Mouse (Mus musculus): ENCODE measurements around the gene Dhx32.
A peak's percentile ranks its signal among the peaks of the same experiment; 100 is the strongest.

The Dhx32 gene

DNA sequence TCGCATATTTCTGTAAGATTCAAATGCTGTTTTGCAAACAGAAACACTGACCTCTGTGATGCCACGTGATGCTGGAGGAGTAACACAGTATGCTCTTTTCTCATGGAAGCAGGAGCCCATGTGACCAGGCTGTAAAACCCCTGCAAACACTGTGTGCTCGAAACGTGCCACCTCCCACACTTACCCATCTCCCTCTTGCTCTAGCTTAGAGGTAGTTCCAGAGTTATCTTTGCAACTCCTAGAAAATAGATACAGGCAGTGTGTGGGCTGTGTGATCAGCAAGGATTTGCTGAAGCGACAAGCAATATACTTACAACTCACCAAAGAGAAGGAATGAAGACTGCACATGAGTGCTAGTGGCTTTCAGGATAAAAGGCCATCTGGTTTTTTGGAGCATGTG lies 14.0 kb downstream of the Dhx32 start:
- no peak for DNase-seq (ENCODE audit: low spot score)

- DNase-seq (ENCODE audit: low spot score): no peak
Observed at GRCm38 (mm10) chr7:133768027-133768426, 14.5 kb downstream of the Dhx32 start.

DNA sequence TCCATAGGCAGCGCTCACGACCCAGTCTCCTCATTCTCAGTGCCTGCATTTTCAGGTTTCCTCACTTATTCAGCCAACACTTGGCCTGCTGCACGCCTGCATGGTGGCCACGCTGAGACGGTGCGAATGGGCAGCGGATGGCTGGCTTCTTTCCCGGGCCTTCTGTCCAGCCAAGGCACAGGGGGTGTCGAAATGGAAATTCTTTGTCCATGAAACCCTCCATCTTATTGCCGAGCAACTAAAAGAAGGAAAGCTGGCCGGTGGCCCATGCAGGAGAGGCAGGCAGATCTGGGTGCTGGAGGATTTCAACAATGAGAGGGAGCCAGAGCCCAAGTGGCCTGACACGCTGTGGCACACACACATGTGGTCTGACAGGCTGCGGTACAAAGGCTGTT lies 16.7 kb downstream of the Dhx32 start:
- peak; percentile 20 for DNase-seq (ENCODE audit: low spot score)

DNA sequence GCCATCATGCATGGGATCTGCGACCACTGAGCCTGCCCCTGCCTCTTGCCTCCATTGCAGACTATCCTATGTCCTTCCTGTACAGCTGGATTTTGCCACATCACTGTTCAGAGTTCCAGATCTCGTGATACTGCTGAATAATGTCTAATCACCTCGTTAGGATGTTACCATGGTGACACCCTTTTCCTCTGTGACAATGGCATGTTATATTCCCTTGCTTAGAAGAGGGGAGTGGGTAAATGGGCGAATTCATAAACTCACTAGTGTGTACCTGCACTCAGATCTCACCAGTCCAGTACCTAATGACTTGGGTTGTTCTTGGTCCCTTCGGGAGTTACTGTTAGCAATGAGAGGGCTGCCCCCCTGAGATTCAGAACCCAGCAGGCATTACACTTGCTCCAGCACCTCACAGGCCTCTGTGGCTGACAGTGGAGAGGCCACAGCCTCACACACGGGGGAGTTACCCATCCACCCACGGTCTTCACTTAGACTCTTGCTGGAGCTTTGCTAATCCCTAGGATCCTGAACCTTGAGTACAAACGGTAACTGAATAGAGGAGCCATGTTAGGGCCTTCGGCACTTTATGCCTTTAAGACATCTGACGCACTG lies 17.2 kb downstream of the Dhx32 start:
- no peak for DNase-seq (ENCODE audit: low spot score)

DNA sequence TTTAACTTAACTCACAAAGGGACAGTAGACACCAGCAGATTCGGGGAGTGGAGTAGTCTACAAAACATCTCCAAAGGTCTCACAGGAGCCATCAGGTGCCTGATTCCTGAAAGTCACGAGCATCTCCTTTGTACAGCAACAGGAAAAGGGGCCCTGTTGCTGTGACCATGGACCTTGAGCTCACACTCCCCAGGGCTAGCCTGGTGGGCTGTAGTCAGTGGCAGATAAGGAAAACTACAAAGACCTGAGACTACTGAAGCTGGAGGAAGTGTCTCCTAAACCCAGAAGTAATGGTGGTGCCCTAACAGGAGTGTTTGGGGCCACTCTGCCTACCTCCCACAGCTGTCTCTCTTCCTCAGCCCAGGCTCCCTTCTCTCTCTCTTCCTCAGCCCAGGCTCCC lies 18.1 kb downstream of the Dhx32 start:
- DNase-seq (ENCODE audit: low spot score): no peak

DNA sequence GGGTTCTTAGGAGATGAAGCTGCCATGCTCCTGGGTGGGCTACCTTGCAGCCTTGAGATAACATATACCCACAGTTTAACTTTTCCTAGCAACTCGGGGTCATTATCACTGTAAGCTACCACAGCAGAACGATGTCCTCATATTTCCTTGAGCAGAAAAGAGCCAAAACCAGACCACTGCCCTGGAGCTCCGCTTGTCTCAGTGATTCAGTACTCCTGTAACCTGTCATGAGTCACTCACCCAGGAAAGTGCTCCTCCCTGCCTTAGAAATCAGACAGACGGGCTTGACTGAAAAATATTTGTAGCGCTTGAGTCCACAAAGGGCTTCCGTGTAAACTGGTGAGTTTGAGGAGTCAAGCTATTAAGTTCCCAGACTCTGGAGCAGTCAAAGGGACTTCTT lies 19.8 kb downstream of the Dhx32 start:
- no peak for DNase-seq (ENCODE audit: low spot score)

- DNase-seq (ENCODE audit: low spot score): no peak
Observed at GRCm38 (mm10) chr7:133759611-133760353, 22.7 kb downstream of the Dhx32 start.

DNA sequence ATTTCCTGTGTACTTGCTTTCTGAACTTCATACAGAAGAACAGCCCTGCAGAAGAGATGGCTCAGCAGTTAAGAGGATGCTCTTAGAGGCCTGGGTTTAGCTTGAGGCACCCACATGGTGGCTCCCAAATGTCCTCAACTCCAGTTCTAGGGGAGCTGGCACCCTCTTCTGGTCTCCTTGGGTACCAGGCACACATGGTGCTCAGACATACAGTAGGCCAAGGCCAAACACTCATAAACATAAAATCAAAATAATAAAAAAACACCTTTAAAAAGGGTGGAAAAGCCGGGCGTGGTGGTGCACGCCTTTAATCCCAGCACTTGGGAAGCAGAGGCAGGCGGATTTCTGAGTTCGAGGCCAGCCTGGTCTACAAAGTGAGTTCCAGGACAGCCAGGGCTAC lies 23.8 kb downstream of the Dhx32 start:
- DNase-seq (ENCODE audit: low spot score): no peak

DNA sequence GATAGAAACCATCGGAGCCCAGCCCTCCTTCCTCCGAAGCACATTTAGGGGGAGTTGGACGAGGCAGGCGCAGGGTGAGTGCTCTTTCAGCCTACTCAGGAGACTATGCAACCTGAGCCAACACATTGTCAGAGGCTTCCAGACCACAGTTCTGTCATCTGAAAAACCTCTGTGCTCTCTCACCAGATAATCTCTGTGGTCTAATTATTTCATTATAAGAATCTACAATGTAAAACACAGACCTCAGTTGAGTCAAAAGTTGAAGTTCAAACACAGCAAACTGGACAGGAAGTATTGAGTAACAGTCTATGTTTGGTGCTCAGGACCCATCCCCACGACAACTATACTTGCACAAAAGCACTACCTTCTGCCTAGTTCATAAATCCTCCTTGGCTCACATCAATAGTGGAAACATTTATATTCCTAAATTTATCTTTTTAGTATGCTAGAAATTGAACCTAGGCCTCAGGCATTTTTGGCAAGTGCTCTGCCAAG lies 24.5 kb downstream of the Dhx32 start:
- DNase-seq (ENCODE audit: low spot score): no peak

- DNase-seq (ENCODE audit: low spot score): no peak
Observed at GRCm38 (mm10) chr7:133751163-133751562, 31.4 kb downstream of the Dhx32 start.

GRCm38 (mm10) chr7:133750666-133751065 lies 31.9 kb downstream of the Dhx32 start:
- DNase-seq (ENCODE audit: low spot score): no peak

DNA sequence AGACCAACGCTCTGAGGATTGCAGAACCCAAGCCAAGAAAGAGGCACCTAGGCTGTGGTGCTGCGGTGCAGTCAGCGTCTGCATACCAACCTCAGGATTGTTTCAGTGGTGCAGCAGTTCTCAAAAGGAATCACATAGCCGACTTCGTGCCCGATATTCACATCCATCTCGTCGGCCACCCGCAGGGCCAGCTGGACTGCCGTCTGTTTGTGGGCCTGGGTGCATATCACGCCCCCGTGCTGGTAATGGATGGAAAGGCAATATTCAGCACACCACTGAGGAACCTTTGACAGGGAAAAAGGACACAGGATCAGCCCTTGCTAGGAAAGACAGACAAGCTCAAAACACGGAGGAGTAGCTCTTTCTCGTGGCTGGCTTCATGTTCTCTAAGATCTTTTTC lies 33.8 kb downstream of the Dhx32 start:
- no peak for DNase-seq (ENCODE audit: low spot score)

DNA sequence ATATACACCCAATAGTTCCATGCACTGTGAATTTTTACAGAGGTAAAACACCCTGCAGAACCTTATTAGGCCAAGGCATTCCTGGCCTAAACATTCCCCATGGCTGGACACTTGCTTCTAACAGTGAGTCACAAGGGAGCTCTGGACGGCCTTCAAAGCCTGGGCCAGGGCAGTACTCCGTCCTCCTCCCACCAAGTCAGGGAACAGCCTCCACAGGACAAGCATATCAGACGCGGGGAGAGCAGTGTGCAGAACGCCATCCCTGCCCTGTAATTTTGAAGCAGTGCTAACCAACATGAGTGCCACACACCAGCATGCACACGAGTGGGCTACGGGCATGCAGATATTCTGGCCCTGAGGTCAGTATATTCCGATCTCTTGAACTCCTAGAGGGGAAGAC lies 35.2 kb downstream of the Dhx32 start:
- DNase-seq (ENCODE audit: low spot score): no peak

DNA sequence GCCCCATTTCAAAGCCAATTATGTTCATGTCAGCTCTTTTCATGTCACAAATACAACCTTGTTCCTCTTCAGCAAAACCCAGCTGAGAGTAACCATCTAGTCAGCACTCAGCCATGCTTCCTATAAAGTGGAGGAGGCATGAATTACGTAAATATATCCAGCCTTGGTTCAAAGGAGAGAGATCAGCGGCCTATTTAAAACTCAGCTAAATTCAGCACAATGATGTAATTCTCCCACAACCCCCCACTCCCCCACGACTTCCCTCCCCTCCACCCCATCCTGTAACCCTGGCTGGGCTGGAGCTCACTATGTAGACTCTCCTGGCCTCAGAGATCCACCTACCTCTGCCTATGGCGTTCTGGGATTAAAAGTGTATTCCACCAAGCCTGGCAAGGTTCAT lies 37.8 kb downstream of the Dhx32 start:
- DNase-seq (ENCODE audit: low spot score): no peak

GRCm38 (mm10) chr7:133744209-133744608 lies 38.3 kb downstream of the Dhx32 start:
- DNase-seq (ENCODE audit: low spot score): no peak

DNA sequence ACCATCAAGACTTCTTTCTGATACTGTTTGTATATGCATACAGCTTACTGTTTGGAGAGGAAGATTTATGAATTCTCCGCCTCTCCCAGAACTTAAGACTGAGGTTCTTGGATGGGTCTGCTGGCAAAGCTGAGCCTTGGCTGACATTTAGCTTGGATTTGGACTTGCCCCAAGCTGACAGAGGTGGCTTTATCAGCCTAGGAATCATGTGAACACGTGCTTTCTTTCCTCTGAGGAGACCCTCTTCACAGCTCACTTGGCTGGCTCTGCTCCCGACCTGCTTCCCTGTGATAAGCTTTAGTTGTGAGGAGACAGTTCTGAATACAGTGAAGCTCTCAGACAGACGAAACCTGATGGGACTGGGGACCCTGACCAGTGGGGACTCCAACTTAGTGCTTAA lies 38.9 kb downstream of the Dhx32 start:
- no peak for DNase-seq (ENCODE audit: low spot score)

GRCm38 (mm10) chr7:133742530-133743325 lies 39.8 kb downstream of the Dhx32 start:
- no peak for DNase-seq (ENCODE audit: low spot score)

DNA sequence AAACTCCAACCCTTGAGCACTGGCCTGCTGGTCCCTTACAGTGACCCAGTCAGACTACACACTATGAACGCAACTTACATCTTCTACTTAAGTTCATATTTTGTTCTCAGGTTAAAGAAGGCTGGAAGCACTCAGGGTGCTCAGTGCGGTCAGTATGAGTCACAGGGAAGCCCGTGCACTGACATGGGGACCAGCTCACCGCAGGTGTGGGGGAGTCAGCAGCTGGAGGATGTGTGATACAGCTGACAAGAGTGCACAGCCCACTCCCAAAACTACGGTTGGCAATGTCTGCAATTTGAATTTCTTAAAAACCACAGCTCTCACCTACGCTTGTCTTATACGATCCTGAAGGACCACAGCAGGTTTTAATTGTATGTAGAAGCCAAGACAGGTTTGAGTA lies 42.0 kb downstream of the Dhx32 start:
- no peak for DNase-seq (ENCODE audit: low spot score)

DNA sequence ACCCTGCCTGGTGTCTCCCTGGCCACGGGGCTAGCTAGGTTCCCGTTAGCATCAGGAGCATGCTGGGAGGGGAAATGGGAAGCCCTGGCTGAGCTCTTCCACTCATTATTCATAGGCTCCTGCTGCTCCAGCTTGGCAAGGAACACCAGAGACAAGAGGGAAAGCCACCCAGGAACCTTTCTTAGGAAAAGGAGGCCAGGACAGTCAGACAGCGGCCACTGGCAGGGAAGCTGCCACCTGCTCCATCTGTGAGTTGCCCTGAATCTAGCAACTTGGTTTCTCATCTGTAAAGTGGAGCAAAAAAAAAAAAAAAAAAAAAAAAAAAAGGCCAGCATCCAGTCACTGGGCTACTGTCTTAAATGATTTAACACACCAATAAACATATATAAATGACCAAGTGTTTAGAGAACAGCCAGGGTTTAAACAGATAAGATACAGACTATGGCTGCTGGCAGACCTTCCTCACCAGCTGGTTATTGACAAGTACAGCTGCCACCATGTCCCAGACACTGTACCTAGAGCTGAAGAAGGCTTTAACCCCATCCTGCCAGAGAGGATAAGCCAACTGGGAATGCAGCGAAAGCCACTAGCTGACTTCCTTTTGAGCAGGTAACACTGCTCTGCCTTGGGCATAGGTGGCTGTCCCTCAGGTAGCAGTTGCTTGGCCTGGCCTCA lies 50.4 kb downstream of the Dhx32 start:
- no peak for DNase-seq (ENCODE audit: low spot score)

- no peak for DNase-seq (ENCODE audit: low spot score)
Observed at GRCm38 (mm10) chr7:133730324-133731191, 52.0 kb downstream of the Dhx32 start.

DNA sequence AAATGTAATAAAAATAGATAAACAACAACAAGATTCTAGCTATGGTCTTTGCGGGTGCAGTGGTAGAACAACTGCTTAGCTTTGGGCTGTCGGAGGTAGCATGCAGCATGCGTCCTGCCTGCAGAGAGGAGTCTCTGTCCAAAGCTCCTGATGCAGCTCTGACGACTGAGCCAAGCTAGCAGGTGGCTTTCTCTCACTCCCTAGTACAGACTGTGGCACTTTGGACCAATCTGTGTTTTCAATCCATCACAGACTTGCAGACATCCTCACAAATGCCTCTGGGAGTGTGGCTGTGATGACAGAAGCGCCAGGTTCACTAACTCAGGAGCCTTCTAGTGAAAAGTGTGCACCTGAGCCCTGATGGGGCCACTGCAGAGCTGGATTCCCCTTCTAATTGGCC lies 53.2 kb downstream of the Dhx32 start:
- no peak for DNase-seq (ENCODE audit: low spot score)

GRCm38 (mm10) chr7:133727027-133727426 lies 55.5 kb downstream of the Dhx32 start:
- DNase-seq (ENCODE audit: low spot score): no peak

Data from urinary bladder, postnatal 25 days (tissue).